Mouse (Mus musculus): ENCODE data around the gene Kctd2. TPM values are rescaled to one million over a fixed set of nuclear protein-coding genes. Genes with fewer than 3 reads are reported as not detected.

Kctd2 gene
- total and polyA plus RNA-seq, 3 experiments, result 6.8 to 14.0 (median 13.7) TPM

DNA sequence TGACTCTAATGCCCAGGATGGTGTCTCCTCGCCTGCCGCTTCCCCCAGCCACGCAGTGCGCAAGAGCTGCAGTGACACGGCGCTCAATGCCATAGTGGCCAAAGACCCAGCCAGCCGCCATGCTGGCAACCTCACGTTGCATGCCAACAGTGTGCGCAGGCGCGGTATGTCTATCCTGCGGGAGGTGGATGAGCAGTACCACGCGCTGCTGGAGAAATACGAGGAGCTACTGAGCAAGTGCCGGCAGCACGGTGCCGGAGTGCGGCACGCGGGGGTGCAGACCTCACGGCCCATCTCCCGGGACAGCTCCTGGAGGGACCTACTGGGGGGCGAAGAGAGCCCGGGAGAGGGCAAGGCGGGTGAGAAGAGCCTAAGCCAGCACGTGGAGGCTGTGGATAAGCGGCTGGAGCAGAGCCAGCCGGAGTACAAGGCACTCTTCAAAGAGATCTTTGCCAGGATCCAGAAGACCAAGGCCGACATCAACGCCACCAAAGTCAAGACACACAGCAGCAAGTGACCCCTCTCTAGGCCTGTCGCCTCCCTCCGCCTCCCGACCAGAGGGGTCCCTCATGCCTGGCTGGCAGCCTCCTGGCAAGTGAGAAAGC lies 26.1 kb upstream of the Kctd2 start:
- no peak for TF ChIP-seq HCFC1 (IDR thresholded peaks at IDR 0.05; ENCODE audit: low read depth, low read length)
- TF ChIP-seq MXI1 (IDR thresholded peaks at IDR 0.05; ENCODE audit: low read depth, low read length), result no peak
- TF ChIP-seq JUN (IDR thresholded peaks at IDR 0.05; ENCODE audit: insufficient read depth, low read depth, low read length), result no peak
- TF ChIP-seq NELFE (IDR thresholded peaks at IDR 0.05; ENCODE audit: low read depth, low read length), result no peak
- no peak for TF ChIP-seq ZKSCAN1 (IDR thresholded peaks at IDR 0.05; ENCODE audit: borderline replicate concordance, low read depth, low read length)
- no peak for TF ChIP-seq CHD1 (IDR thresholded peaks at IDR 0.05; ENCODE audit: low read depth, low read length)
- TF ChIP-seq SIN3A (IDR thresholded peaks at IDR 0.05; ENCODE audit: low read length), result no peak
- no peak for TF ChIP-seq EP300 (IDR thresholded peaks at IDR 0.05; ENCODE audit: low read length)
- no peak for TF ChIP-seq CHD2 (IDR thresholded peaks at IDR 0.05; ENCODE audit: low read length)
- TF ChIP-seq JUND (conservative IDR thresholded peaks at IDR 0.05; ENCODE audit: low read depth, low read length), result no peak
- TF ChIP-seq KAT2A (IDR thresholded peaks at IDR 0.05; ENCODE audit: insufficient replicate concordance, low read length), result no peak
- TF ChIP-seq RCOR1 (conservative IDR thresholded peaks at IDR 0.05; ENCODE audit: low read depth, low read length), result no peak
- TF ChIP-seq BHLHE40 (IDR thresholded peaks at IDR 0.05; ENCODE audit: low read depth, low read length), result no peak
- no peak for TF ChIP-seq E2F4 (IDR thresholded peaks at IDR 0.05; ENCODE audit: insufficient replicate concordance, low read depth, low read length)
- TF ChIP-seq ZC3H11A (IDR thresholded peaks at IDR 0.05; ENCODE audit: low read depth, low read length), result no peak
- Histone ChIP-seq H3K4me2 (ENCODE audit: insufficient read depth, low read depth, poor library complexity, severe bottlenecking) (no peak overlapping the region), H3K27me3 (replicated peaks) (peaks cover 88% of the 10 kb centered on the region), H3K36me3 (replicated peaks in 1 of 2; ENCODE audit: control insufficient read depth in 1 of 2, insufficient read depth in 1 of 2, low read length in 1 of 2) (no peaks in the 10 kb centered on the region), H3K4me3 (replicated peaks in 1 of 3; ENCODE audit: low read depth in 2 of 3, low read length in 2 of 3, poor library complexity in 1 of 3) (no peak overlapping the region), H3K79me2 (replicated peaks; ENCODE audit: control insufficient read depth, extremely low read depth, insufficient read depth, poor library complexity, severe bottlenecking) (no peaks in the 10 kb centered on the region), H3K4me1 (ENCODE audit: control insufficient read depth in 1 of 2, insufficient read depth in 2 of 2) (no peaks in the 10 kb centered on the region), H3K27ac (ENCODE audit: insufficient read depth, low read depth) (no peak overlapping the region), H3K9me3 (replicated peaks; ENCODE audit: low read length) (peaks cover 3% of the 10 kb centered on the region), H3K9ac (ENCODE audit: insufficient read depth, low read depth) (no peak overlapping the region)
- in situ Hi-C loops (cut with MboI; ENCODE audit: low pct_ligation_motif_present, low pct_unique_long_range_greater_than_20kb, low sequenced_read_pairs) (no loop called here), dilution Hi-C loops (cut with MboI; ENCODE audit: extremely low pct_ligation_motif_present, extremely low pct_unique_long_range_greater_than_20kb, low sequenced_read_pairs) (no loop called here)
- no peak for DNase-seq (ENCODE audit: extremely low read depth)

GRCm38 (mm10) chr11:115398085-115398484 lies 21.8 kb upstream of the Kctd2 start:
- no peaks in the 10 kb centered on the region for H3K79me2 ChIP-seq (replicated peaks; ENCODE audit: control insufficient read depth, extremely low read depth, insufficient read depth, poor library complexity, severe bottlenecking)
- no peak overlapping the region for H3K27ac ChIP-seq (ENCODE audit: insufficient read depth, low read depth)
- peaks cover 68% of the 10 kb centered on the region for H3K27me3 ChIP-seq (replicated peaks)
- H3K4me2 ChIP-seq (ENCODE audit: insufficient read depth, low read depth, poor library complexity, severe bottlenecking), result no peak overlapping the region
- no peak overlapping the region for H3K9ac ChIP-seq (ENCODE audit: insufficient read depth, low read depth)
- peaks cover 0 to 2% of the 10 kb centered on the region in 2 experiments; a peak in 1 of 4 replicates for H3K4me1 ChIP-seq (ENCODE audit: control insufficient read depth in 1 of 2, insufficient read depth in 2 of 2)
- in situ Hi-C loops (cut with MboI; ENCODE audit: low pct_ligation_motif_present, low pct_unique_long_range_greater_than_20kb, low sequenced_read_pairs), result no loop called here
- no peak overlapping the region for H3K4me3 ChIP-seq (replicated peaks in 1 of 3; ENCODE audit: low read depth in 2 of 3, low read length in 2 of 3, poor library complexity in 1 of 3)
- dilution Hi-C loops (cut with MboI; ENCODE audit: extremely low pct_ligation_motif_present, extremely low pct_unique_long_range_greater_than_20kb, low sequenced_read_pairs), result no loop called here
- DNase-seq (ENCODE audit: extremely low read depth), result no peak
- H3K9me3 ChIP-seq (replicated peaks; ENCODE audit: low read length), result no peaks in the 10 kb centered on the region
- no peak for TF ChIP-seq PAX5 (IDR thresholded peaks at IDR 0.05; ENCODE audit: low read length)
- no peak for TF ChIP-seq ETS1 (conservative IDR thresholded peaks at IDR 0.05; ENCODE audit: low read depth, low read length)
- TF ChIP-seq SMC3 (IDR thresholded peaks at IDR 0.05; ENCODE audit: low read depth, low read length), result no peak
- no peak for TF ChIP-seq JUN (IDR thresholded peaks at IDR 0.05; ENCODE audit: insufficient read depth, low read depth, low read length)
- TF ChIP-seq MAX (IDR thresholded peaks at IDR 0.05; ENCODE audit: low read length), result no peak
- TF ChIP-seq RAD21 (IDR thresholded peaks at IDR 0.05; ENCODE audit: low read depth, low read length), result no peak
- TF ChIP-seq HCFC1 (IDR thresholded peaks at IDR 0.05; ENCODE audit: low read depth, low read length), result no peak
- no peak for TF ChIP-seq MAFK (IDR thresholded peaks at IDR 0.05; ENCODE audit: insufficient replicate concordance, low read length)
- no peak for TF ChIP-seq MEF2A (IDR thresholded peaks at IDR 0.05; ENCODE audit: borderline replicate concordance, low read depth, low read length)
- no peaks in the 10 kb centered on the region for H3K36me3 ChIP-seq (replicated peaks in 1 of 2; ENCODE audit: control insufficient read depth in 1 of 2, insufficient read depth in 1 of 2, low read length in 1 of 2)

Measured in CH12.LX (cell line).